Mouse (Mus musculus): ENCODE data around the gene Cntnap2.

DNA sequence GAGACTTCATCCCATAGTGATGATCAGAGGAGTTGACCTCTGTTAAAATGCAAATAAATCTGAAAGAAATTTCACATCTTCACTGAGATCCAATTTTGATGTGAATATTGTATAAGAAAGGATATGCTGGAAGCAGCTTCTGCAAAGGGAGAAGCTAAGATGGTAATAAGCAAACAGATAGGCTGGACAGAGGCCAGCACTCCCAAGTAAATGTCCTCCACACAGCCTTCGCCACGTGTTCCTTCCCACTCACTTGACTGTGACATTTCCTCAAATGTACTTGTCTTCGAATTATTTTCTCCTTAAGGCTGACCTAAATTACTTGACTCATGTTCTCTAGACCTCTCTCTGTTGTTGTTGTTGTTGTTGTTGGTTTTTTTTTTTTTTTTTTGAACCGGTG lies 981.5 kb downstream of the Cntnap2 start:
- TF ChIP-seq POLR2A (IDR thresholded peaks at IDR 0.05; ENCODE audit: insufficient read depth, low read depth, low read length) (no peak), EP300 (IDR thresholded peaks at IDR 0.05; ENCODE audit: insufficient read depth, low read depth, low read length) (no peak), CTCF (IDR thresholded peaks at IDR 0.05) (no peak)

All from heart, adult 2 months (tissue).